Mouse (Mus musculus) embryonic facial prominence, embryonic 13.5 days (tissue): ENCODE measurements around the gene Oas2. TPM values are rescaled to one million over a fixed set of nuclear protein-coding genes. Genes with fewer than 3 reads are reported as not detected.

Experiments
- polyA plus RNA-seq: library from polyadenylated mRNA; unstranded; fragments of >200 nt; fragmentation: Nextera tagmentation; extraction: Ambion mirVana; gene quantifications from 2 replicates; pipeline ENCODE4 v1.2.1, GENCODE M21; 2015

The Oas2 gene
- polyA plus RNA-seq, 1 experiment from 2014 or later, result 0.38 TPM

Other genes starting within 250 kb of the Oas2 start
- 43.5 and 54.4 TPM in 2 replicates for gene Plbd2, start 246.2 kb downstream of the Oas2 start, polyA plus RNA-seq
- gene Slc8b1, start 238.7 kb downstream of the Oas2 start, polyA plus RNA-seq, result 5.0 and 5.9 TPM in 2 replicates
- gene Tpcn1, start 161.2 kb downstream of the Oas2 start, polyA plus RNA-seq, result 21.0 and 22.3 TPM in 2 replicates
- 0.60 and 0.80 TPM in 2 replicates for gene Iqcd, start 160.8 kb downstream of the Oas2 start, polyA plus RNA-seq
- 16.2 and 17.6 TPM in 2 replicates for gene Rita1, start 137.3 kb downstream of the Oas2 start, polyA plus RNA-seq
- gene Ddx54, start 137.1 kb downstream of the Oas2 start, polyA plus RNA-seq, result 45.6 and 46.8 TPM in 2 replicates
- not detected in 2 replicates for gene Cfap73, start 115.6 kb downstream of the Oas2 start, polyA plus RNA-seq
- 0.32 TPM in 1 of 2 replicates, not detected in the other for gene Rasal1, start 101.0 kb downstream of the Oas2 start, polyA plus RNA-seq
- gene Dtx1, start 37.9 kb downstream of the Oas2 start, polyA plus RNA-seq, result 6.2 and 7.2 TPM in 2 replicates
- gene Oas3, start 27.8 kb upstream of the Oas2 start, polyA plus RNA-seq, result 0.11 and 0.25 TPM in 2 replicates
- gene Oas1e, start 45.7 kb upstream of the Oas2 start, polyA plus RNA-seq, result not detected in 2 replicates
- gene Oas1c, start 62.7 kb upstream of the Oas2 start, polyA plus RNA-seq, result 0.32 and 0.46 TPM in 2 replicates
- not detected in 2 replicates for gene Oas1f, start 97.5 kb upstream of the Oas2 start, polyA plus RNA-seq
- not detected in 2 replicates for gene Oas1h, start 111.6 kb upstream of the Oas2 start, polyA plus RNA-seq
- 0.14 and 0.59 TPM in 2 replicates for gene Oas1g, start 137.8 kb upstream of the Oas2 start, polyA plus RNA-seq
- 1.2 and 1.5 TPM in 2 replicates for gene Oas1a, start 157.7 kb upstream of the Oas2 start, polyA plus RNA-seq
- not detected in 2 replicates for gene Oas1d, start 164.7 kb upstream of the Oas2 start, polyA plus RNA-seq